Mouse (Mus musculus): ENCODE data around the gene Il7r. TPM values are rescaled to one million over a fixed set of nuclear protein-coding genes. Genes with fewer than 3 reads are reported as not detected.

The Il7r gene
- polyA plus RNA-seq, 1 experiment from 2014 or later: 0.86 TPM

DNA sequence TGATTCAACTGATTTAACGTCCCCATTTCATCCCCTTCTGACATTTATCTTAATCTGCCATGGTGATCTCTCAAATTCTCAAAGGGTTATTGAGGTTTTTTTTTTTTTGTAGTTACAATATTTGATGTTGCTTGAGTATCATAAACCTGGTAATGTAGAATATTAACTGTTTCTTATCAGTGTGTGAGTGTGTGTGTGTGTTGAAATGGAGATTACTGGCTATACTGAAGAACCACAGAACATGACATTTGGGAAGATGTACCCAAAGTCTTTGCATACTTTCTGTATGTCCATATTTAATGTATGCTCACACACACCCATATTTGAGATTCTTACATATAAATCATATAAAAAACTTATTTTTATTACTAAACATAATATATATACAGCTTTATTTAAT, 65.9 kb downstream of the Il7r start:
- Histone ChIP-seq H3K4me2 (no peak overlapping the region), H3K9ac (no peak overlapping the region), H3K27ac (no peak overlapping the region), H3K4me1 (no peaks in the 10 kb centered on the region), H3K36me3 (no peaks in the 10 kb centered on the region), H3K9me3 (no peaks in the 10 kb centered on the region), H3K27me3 (no peaks in the 10 kb centered on the region), H3K4me3 (no peak overlapping the region)
- no peak for ATAC-seq (ENCODE audit: borderline replicate concordance, extremely low read depth, low FRiP score, low TSS enrichment)
- WGBS: 9% methylated on average over 1 of the region's 1 CpGs

DNA sequence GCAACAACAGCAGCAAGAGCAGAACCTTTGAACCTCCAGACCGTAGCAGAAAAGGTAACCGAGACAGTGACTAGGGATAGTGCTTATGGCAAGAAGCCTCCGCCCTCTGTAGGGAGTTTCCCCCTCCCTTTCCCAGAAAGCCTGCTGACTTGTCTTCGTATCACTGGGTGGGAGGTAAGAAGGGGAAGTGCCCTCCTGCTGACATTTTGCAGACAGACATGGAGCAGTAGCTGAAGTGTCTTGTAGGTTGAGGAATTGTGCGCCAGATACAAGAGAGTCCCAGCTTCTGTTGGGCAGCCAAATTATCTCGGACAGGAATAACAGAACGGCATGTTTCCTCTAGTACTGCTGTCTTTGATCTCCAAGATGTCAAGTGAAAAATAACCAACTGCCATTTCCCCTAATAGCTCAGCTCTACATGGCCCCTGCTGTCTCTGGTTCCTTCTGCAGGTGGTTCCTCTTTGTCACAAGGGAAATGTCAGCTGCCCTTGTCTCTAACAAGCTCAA, 66.4 kb downstream of the Il7r start:
- H3K4me2 ChIP-seq: no peak overlapping the region
- no peaks in the 10 kb centered on the region for H3K9me3 ChIP-seq
- 43% methylated on average over 7 of the region's 7 CpGs for WGBS
- no peak overlapping the region for H3K27ac ChIP-seq
- ATAC-seq (ENCODE audit: borderline replicate concordance, extremely low read depth, low FRiP score, low TSS enrichment): no peak
- H3K4me3 ChIP-seq: no peak overlapping the region
- no peaks in the 10 kb centered on the region for H3K27me3 ChIP-seq
- H3K9ac ChIP-seq: no peak overlapping the region
- no peaks in the 10 kb centered on the region for H3K36me3 ChIP-seq
- no peaks in the 10 kb centered on the region for H3K4me1 ChIP-seq

Other genes with a start within 250 kb of the Il7r start
- not detected in 2 replicates for gene Ugt3a2, start 194.6 kb downstream of the Il7r start, polyA plus RNA-seq (2015; fragmentation: Nextera tagmentation; extraction: Ambion mirVana)
- gene Capsl, start 94.1 kb downstream of the Il7r start, polyA plus RNA-seq (2015; fragmentation: Nextera tagmentation; extraction: Ambion mirVana): 9.0 and 11.4 TPM in 2 replicates
- 1.2 and 1.8 TPM in 2 replicates for gene Spef2, start 218.7 kb upstream of the Il7r start, polyA plus RNA-seq (2015; fragmentation: Nextera tagmentation; extraction: Ambion mirVana)